Mouse (Mus musculus) midbrain, postnatal 0 days (tissue): ENCODE data around the gene Hspa12b. TPM values are rescaled to one million over a fixed set of nuclear protein-coding genes. Genes with fewer than 3 reads are reported as not detected.

ENCODE experiments used
- ATAC-seq: fragments of 200-750 bp; cut with Nextera tagmentation; 2 replicates; pipeline ENCODE4 v1.8.0; 2017; ENCODE audit warnings: moderate number of reproducible peaks, mild to moderate bottlenecking, moderate TSS enrichment, moderate library complexity; ENCODE audit not compliant: low FRiP score
- DNase-seq: peaks from one replicate; pipeline ENCODE4 v3.0.0-alpha.2; 2015; ENCODE audit warnings: low spot score
- H3K27ac ChIP-seq: fragments of 300-500 bp; sonication (generic); 2 replicates; pipeline ENCODE4 v1.5.1; 2014; ENCODE audit warnings: low read depth, mild to moderate bottlenecking, low read length, mixed read lengths
- H3K27me3 ChIP-seq: fragments of 300-500 bp; sonication (generic); 2 replicates; pipeline ENCODE4 v1.6.1; 2014; ENCODE audit warnings: low read length, control low read depth, mixed read lengths; ENCODE audit not compliant: insufficient read depth
- H3K36me3 ChIP-seq: fragments of 300-500 bp; sonication (generic); 2 replicates; pipeline ENCODE4 v1.6.1; 2014; ENCODE audit warnings: low read length, control low read depth, mixed read lengths; ENCODE audit not compliant: insufficient read depth
- H3K4me1 ChIP-seq: fragments of 300-500 bp; sonication (generic); 2 replicates; pipeline ENCODE4 v1.6.1; 2014; ENCODE audit warnings: mild to moderate bottlenecking, control low read depth, antibody characterized with exemption, low read length, mixed read lengths; ENCODE audit not compliant: insufficient read depth
- H3K4me2 ChIP-seq: fragments of 300-500 bp; sonication (generic); 2 replicates; pipeline ENCODE4 v1.6.1; 2014; ENCODE audit warnings: low read depth, mild to moderate bottlenecking, low read length, mixed read lengths; ENCODE audit not compliant: poor library complexity, severe bottlenecking
- H3K4me3 ChIP-seq: fragments of 300-500 bp; sonication (generic); 2 replicates; pipeline ENCODE4 v1.5.1; 2014; ENCODE audit warnings: low read depth, mild to moderate bottlenecking, low read length, moderate library complexity
- H3K9ac ChIP-seq: fragments of 300-500 bp; sonication (generic); replicated peaks from 2 replicates; pipeline ENCODE4 v1.6.1; 2014; ENCODE audit warnings: mild to moderate bottlenecking, low read length, moderate library complexity, mixed read lengths; ENCODE audit not compliant: poor library complexity, severe bottlenecking
- H3K9me3 ChIP-seq: fragments of 300-500 bp; sonication (generic); 2 replicates; pipeline ENCODE4 v1.6.1; 2016; ENCODE audit warnings: low read length, control low read depth
- CTCF ChIP-seq: IDR thresholded peaks from 2 replicates; pipeline ENCODE4 v1.5.1; 2016; ENCODE audit warnings: antibody characterized with exemption, mild to moderate bottlenecking
- whole genome bisulfite sequencing: fragments of 180-500 bp; shearing (Covaris S2); extraction: QIAGEN DNeasy Blood & Tissue Kit; methylation state at CpG from one replicate; pipeline ENCODE4 v1.1.7; 2014; 5-methylcytosine and 5-hydroxymethylcytosine counted together
- polyA plus RNA-seq: library from polyadenylated mRNA; unstranded; fragments of >200 nt; fragmentation: Nextera tagmentation; extraction: Ambion mirVana; gene quantifications from 2 replicates; pipeline ENCODE4 v1.2.1, GENCODE M21; 2015
- total RNA-seq: library from RNA; depleted of rRNA; stranded (reverse); fragments of >200 nt; gene quantifications from 2 replicates; pipeline ENCODE4 v1.2.3, GENCODE M21; 2014

The Hspa12b gene
- total and polyA plus RNA-seq, 2 experiments from 2014 or later = 2.9 to 11.1 TPM

DNA sequence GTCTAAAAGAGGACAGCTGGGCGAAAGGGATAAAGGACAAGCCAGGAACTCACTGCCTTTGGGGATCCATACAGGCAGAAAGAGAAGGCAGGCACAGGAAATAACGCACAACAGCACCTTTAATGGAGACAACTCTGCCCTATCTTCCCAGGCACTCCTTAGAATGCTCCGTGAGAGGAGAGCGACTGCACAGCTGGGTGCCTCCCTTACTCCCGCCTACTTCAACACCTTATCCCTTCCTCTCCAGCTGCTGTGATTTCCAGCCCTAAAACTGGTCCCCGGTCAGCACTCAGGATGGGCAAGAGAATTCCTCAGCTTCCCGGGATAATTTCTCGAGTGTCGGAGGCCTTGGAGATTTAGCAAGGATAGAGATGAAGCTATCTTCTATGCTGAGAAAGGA, 43.9 kb downstream of the Hspa12b start:
- Histone ChIP-seq H3K9me3 (no peaks in the 10 kb centered on the region), H3K36me3 (no peaks in the 10 kb centered on the region; the same call in 1 of the 2 replicates), H3K9ac (no peak overlapping the region), H3K27ac (no peak overlapping the region), H3K4me1 (peaks cover 9% of the 10 kb centered on the region), H3K27me3 (peaks cover 11% of the 10 kb centered on the region), H3K4me3 (no peak overlapping the region), H3K4me2 (no peak overlapping the region)
- no peak for DNase-seq
- WGBS = 29% methylated on average over 9 of the region's 9 CpGs
- ATAC-seq = no peak
- TF ChIP-seq CTCF = no peak

DNA sequence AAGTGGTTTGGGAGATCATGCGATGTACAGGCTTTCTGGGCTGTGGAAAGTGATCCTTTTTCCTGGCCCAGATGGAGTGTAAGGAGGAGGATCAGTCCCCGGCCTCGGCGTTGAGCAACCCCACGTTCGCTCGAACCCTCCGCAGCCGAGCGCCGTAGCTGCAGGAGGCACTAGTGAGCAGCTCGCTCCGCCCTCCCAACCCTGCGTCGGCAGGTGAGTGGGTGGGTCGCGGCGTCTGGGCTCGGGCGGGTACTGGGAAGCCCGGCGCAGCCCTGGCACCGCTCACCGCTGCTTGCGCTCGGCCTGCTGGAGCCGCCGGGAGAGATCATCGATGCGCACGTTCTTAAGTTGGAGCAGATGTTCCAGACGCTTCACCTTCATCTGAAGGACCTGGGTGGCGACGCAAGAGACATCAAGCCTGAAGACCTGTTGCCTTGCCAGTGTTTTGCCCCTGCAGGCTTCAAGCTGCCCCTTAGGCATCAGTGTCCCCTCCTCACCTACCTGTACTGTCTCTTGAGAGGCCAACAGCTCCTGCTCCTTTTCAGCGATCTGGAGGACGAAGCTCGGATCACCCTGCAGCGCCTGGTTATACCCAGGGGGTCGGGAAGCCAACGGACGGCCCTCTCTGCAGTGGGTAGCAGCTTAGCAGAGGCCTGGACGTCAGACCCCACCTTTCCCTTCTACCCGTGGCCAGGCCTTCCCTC, 44.5 kb downstream of the Hspa12b start:
- Histone ChIP-seq H3K27ac (no peak overlapping the region), H3K9me3 (no peaks in the 10 kb centered on the region), H3K4me3 (no peak overlapping the region), H3K4me1 (peaks cover 12% of the 10 kb centered on the region), H3K36me3 (no peaks in the 10 kb centered on the region; the same call in 1 of the 2 replicates), H3K27me3 (peaks cover 11% of the 10 kb centered on the region), H3K9ac (0 out of 2 replicates have a peak overlapping the region, but pooled peaks have one; percentile 8), H3K4me2 (peak overlapping the region; percentile 28)
- WGBS = 25% methylated on average over 43 of the region's 43 CpGs
- DNase-seq = no peak
- no peak for TF ChIP-seq CTCF
- no peak for ATAC-seq

DNA sequence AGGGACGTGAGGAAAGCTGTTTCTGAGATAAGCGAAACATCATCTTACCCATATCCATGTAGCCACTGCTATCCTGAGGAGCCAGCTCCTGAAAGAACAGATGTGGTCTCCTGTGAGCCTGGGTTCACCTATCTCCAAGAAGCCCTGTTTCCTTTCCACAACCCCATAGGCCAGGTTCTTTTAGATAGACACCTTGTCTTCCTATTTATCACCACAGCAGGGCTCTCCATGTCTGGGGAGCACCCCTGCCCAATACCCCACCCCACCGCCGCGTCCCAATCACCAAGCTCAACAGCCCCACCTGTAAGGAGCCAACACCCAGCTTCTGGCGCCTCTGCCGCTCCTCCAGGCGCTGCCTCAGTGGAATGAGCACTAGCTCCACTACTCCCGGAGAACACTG, 45.2 kb downstream of the Hspa12b start:
- no peak for DNase-seq
- Histone ChIP-seq H3K9ac (no peak overlapping the region), H3K4me3 (no peak overlapping the region), H3K27ac (no peak overlapping the region), H3K9me3 (no peaks in the 10 kb centered on the region), H3K4me1 (peaks cover 18% of the 10 kb centered on the region), H3K27me3 (peaks cover 11% of the 10 kb centered on the region), H3K4me2 (no peak overlapping the region), H3K36me3 (no peaks in the 10 kb centered on the region; the same call in 1 of the 2 replicates)
- TF ChIP-seq CTCF = no peak
- no peak for ATAC-seq
- WGBS = 62% methylated on average over 9 of the region's 9 CpGs

DNA sequence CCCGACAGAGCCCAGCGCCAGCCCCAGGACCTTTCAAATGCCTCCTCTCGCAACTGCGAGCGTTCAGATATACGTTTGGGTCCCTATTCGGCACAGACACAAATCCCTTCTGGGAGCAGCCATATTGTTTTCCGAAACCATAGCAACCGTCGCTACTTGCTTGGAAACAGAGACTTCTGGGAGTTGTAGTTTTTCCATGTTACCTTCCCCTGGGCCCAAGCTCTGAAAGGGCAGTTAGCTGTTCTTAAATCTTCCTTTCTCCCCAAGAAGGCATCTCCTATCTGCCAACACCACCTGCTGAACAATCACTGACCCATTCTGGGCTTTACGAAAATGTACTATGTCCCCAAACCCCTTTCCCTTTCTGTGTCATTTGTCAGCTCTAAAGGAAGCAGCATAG, 47.6 kb downstream of the Hspa12b start:
- Histone ChIP-seq H3K4me2 (peak overlapping the region; percentile 96), H3K4me3 (peak overlapping the region; percentile 46), H3K9ac (peak overlapping the region; percentile 46; the same call in 1 of the 2 replicates), H3K4me1 (peaks cover 34% of the 10 kb centered on the region), H3K36me3 (no peaks in the 10 kb centered on the region; the same call in 1 of the 2 replicates), H3K27ac (no peak overlapping the region), H3K9me3 (no peaks in the 10 kb centered on the region), H3K27me3 (peaks cover 11% of the 10 kb centered on the region)
- ATAC-seq = 0 out of 2 replicates have a peak, but pooled peaks have one; percentile 10
- WGBS = 5% methylated on average over 11 of the region's 11 CpGs
- no peak for TF ChIP-seq CTCF
- peak; percentile 91 for DNase-seq

DNA sequence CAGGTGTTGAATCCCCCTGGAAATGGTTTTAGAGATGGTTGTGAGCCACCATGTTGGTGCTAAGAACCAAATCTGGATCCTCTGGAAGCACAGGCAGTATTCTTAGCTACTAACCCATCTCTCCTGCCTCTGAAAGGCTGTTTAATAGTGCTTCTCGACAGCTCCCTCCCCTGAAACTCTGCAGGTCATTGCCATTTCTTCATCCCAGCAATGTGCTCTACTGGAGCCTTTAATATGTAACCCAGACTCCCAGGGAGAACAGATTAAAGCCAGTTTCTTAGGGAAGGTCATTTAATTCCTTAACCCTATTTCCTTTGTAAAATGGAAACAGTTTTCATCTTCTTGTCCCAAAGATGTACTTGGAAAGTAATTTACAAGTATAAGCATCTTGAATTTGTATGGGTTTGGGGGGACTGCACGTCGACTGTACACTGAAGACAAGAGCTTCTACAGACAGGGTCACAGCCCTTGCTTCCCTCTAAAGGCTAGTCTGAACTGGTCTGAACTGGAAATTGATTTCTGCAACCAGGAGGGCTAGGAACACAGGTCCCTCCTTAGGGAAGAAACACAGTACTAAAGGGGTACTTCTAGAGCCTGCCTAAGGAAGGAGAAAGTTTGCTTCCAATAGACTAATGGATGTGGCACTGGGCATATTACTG, 48.3 kb downstream of the Hspa12b start:
- no peak overlapping the region for H3K27ac ChIP-seq
- H3K4me3 ChIP-seq = no peak overlapping the region
- no peak overlapping the region for H3K9ac ChIP-seq
- no peak overlapping the region for H3K4me2 ChIP-seq
- H3K9me3 ChIP-seq = no peaks in the 10 kb centered on the region
- WGBS = 59% methylated on average over 3 of the region's 3 CpGs
- ATAC-seq (no peak), DNase-seq (no peak)
- H3K36me3 ChIP-seq = no peaks in the 10 kb centered on the region; the same call in 1 of the 2 replicates
- peaks cover 34% of the 10 kb centered on the region for H3K4me1 ChIP-seq
- peaks cover 11% of the 10 kb centered on the region for H3K27me3 ChIP-seq
- TF ChIP-seq CTCF = no peak

DNA sequence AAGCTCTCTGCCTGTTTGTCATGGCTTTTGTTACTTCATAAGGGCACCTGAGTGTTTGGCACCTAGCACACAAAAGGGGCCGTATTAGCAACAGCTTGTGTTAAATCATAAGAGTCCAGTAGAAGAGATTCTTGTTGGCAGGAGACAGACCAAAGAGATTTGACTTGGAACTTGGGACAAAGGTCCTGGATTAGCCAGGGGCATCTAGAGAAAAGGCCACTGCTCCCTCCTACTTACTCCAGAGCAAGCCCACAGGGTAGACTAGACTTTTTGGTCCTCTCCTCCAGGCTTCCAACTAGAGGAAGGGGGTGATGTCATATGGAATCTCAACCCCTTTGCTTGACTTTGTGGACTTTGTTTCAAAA, 48.8 kb downstream of the Hspa12b start:
- Histone ChIP-seq H3K27ac (no peak overlapping the region), H3K4me1 (peaks cover 34% of the 10 kb centered on the region), H3K27me3 (peaks cover 11% of the 10 kb centered on the region), H3K9me3 (no peaks in the 10 kb centered on the region), H3K36me3 (no peaks in the 10 kb centered on the region; the same call in 1 of the 2 replicates), H3K4me2 (no peak overlapping the region), H3K9ac (no peak overlapping the region), H3K4me3 (no peak overlapping the region)
- 86% methylated on average over 1 of the region's 1 CpGs for WGBS
- ATAC-seq = no peak
- no peak for DNase-seq
- no peak for TF ChIP-seq CTCF
